ENCODE assay signal across 8 mouse cellular contexts in genomic region chr4:142617676-142618075, GRCm38 (mm10).
DNase-seq lines count a peak whose midpoint lies in the region.

No protein-coding gene starts in this region.

- DNase-seq in cerebellum, postnatal 25 days, result peak; percentile 24 to 54
- DNase-seq in cerebellum, adult 8-10 months, result no peak
- DNase-seq in layer of hippocampus, adult 11-12 months (ENCODE audit: low spot score), result peak; percentile 23
- DNase-seq in layer of hippocampus, adult 8-10 months (ENCODE audit: low spot score in 2 of 2), result no peak
- DNase-seq in thymus, postnatal 4 days, result peak; percentile 11
- no peak for DNase-seq in thymus, postnatal 0 days (ENCODE audit: low spot score)
- DNase-seq in c-Kit-positive CD71-positive TER-119-positive erythroid progenitor cells, embryonic 14.5 days (ENCODE audit: low spot score), result no peak
- DNase-seq in urinary bladder, adult 18-20 months (ENCODE audit: low spot score in 2 of 2), result no peak

Comparison
In these comparisons a context has a peak if more than half of its experiments do, and no peak if none do; other contexts are left out.
1. DNase-seq: peak in cerebellum, postnatal 25 days (2 of 2), layer of hippocampus, adult 11-12 months (single experiment) and thymus, postnatal 4 days (single experiment); none in cerebellum, adult 8-10 months (single experiment), layer of hippocampus, adult 8-10 months (0 of 2), thymus, postnatal 0 days (single experiment), c-Kit-positive CD71-positive TER-119-positive erythroid progenitor cells, embryonic 14.5 days (single experiment) and urinary bladder, adult 18-20 months (0 of 2).